Comparison of ENCODE assay signal across 38 mouse cellular contexts in the genomic region with DNA sequence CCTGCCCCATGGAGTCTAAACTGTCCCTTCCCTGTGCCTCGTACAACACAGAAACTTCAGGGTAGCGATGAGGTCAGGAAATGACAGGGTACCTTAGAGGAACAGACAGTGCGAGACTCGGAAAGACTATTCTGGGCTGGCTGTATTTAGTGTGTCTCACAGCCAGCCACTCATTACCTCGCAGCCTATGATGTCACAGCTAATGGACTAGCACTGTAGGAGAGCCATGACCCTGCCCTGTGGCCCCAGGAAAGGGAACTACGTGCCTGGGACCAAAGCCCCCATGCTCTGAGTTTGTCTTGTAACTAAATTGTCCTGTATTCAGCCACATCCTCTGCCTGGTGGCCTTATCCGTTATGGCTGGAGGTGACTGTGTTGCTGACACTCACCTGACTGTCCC. TPM values are rescaled to one million over a fixed set of nuclear protein-coding genes. Genes with fewer than 3 reads are reported as not detected.
A peak's percentile ranks its signal among the peaks of the same experiment; 100 is the strongest.
DNase-seq lines count a peak whose midpoint lies in the region; ATAC-seq and TF ChIP-seq lines count a peak whose summit lies in the region.
"Had no signal": no experiment of that assay in that cellular context is flagged by ENCODE, and none has a peak within 500 bp of the region (broad histone marks: within the 10 kb centered on the region; RNA-seq: fewer than 3 reads in every experiment).

No protein-coding gene starts in this region.

- no peak for TF ChIP-seq CTCF in intestine, postnatal 0 days (IDR thresholded peaks at IDR 0.05; ENCODE audit: low read depth)
- no peak for TF ChIP-seq CTCF in liver, postnatal 0 days (IDR thresholded peaks at IDR 0.05; ENCODE audit: low read depth)

- DNase-seq in liver, postnatal 0 days = no peak
- no peak for DNase-seq in liver, embryonic 13.5 days
- DNase-seq in left cerebral cortex, postnatal 36 days (ENCODE audit: low spot score in 2 of 2) = no peak
- no peak for DNase-seq in heart, adult 8-10 months (ENCODE audit: low spot score)
- DNase-seq: adrenal gland, postnatal 14 days; cerebellum, adult 11 months; cerebellum, adult 9-10 months; cerebellum, postnatal 36 days; gastrocnemius, postnatal 14 days; heart, postnatal 36 days; kidney, adult 18-20 months; kidney, postnatal 10 days; lung, adult 18-20 months; lung, postnatal 10 days; midbrain, embryonic 14.5 days; thymus, postnatal 14 days had no signal

- H3K9ac ChIP-seq in intestine, embryonic 15.5 days = no peak overlapping the region
- H3K9ac ChIP-seq in intestine, postnatal 0 days (ENCODE audit: low read depth, low read length) = no peak overlapping the region
- no peak overlapping the region for H3K9ac ChIP-seq in liver, embryonic 12.5 days
- no peak overlapping the region for H3K9ac ChIP-seq in liver, postnatal 0 days (replicated peaks)
- H3K9ac ChIP-seq in liver, embryonic 13.5 days = no peak overlapping the region
- H3K9ac ChIP-seq: embryonic facial prominence, embryonic 12.5 days; heart, embryonic 15.5 days; hindbrain, embryonic 12.5 days; limb, embryonic 12.5 days had no signal

- H3K4me3 ChIP-seq in intestine, embryonic 15.5 days (replicated peaks) = no peak overlapping the region
- no peak overlapping the region for H3K4me3 ChIP-seq in intestine, postnatal 0 days (ENCODE audit: low read depth, low read length)
- no peak overlapping the region for H3K4me3 ChIP-seq in liver, embryonic 12.5 days
- no peak overlapping the region for H3K4me3 ChIP-seq in liver, postnatal 0 days (ENCODE audit: low read depth, low read length)
- H3K4me3 ChIP-seq in liver, embryonic 13.5 days (replicated peaks) = no peak overlapping the region
- H3K4me3 ChIP-seq: embryonic facial prominence, embryonic 12.5 days; erythroblast, embryonic 14.5 days; heart, embryonic 10.5 days; heart, embryonic 15.5 days; hindbrain, embryonic 12.5 days; limb, embryonic 12.5 days had no signal

- no peak for TF ChIP-seq EP300 in liver, postnatal 0 days (IDR thresholded peaks at IDR 0.05; ENCODE audit: low read depth)

- ATAC-seq in intestine, embryonic 15.5 days = peak; percentile 27; the same call in 1 of the 2 replicates
- no peak for ATAC-seq in intestine, postnatal 0 days
- peak; percentile 47; the same call in 1 of the 2 replicates for ATAC-seq in liver, embryonic 12.5 days
- no peak for ATAC-seq in liver, postnatal 0 days
- peak; percentile 57 for ATAC-seq in liver, embryonic 13.5 days (ENCODE audit: low read depth)
- ATAC-seq: hindbrain, postnatal 0 days; Patski had no signal

- H3K9me3 ChIP-seq in intestine, embryonic 15.5 days = no peaks in the 10 kb centered on the region
- no peaks in the 10 kb centered on the region for H3K9me3 ChIP-seq in intestine, postnatal 0 days (ENCODE audit: control insufficient read depth)
- no peaks in the 10 kb centered on the region for H3K9me3 ChIP-seq in liver, embryonic 12.5 days (replicated peaks)
- no peaks in the 10 kb centered on the region for H3K9me3 ChIP-seq in liver, postnatal 0 days (ENCODE audit: low read length)
- H3K9me3 ChIP-seq in liver, embryonic 13.5 days (replicated peaks) = no peaks in the 10 kb centered on the region
- H3K9me3 ChIP-seq: embryonic facial prominence, embryonic 12.5 days; heart, embryonic 10.5 days; heart, embryonic 15.5 days; hindbrain, embryonic 12.5 days; limb, embryonic 12.5 days had no signal

- no peaks in the 10 kb centered on the region for H3K27me3 ChIP-seq in intestine, embryonic 15.5 days (replicated peaks)
- H3K27me3 ChIP-seq in intestine, postnatal 0 days (replicated peaks; ENCODE audit: control insufficient read depth, insufficient read depth, low read length) = no peaks in the 10 kb centered on the region
- H3K27me3 ChIP-seq in liver, embryonic 12.5 days (replicated peaks) = no peaks in the 10 kb centered on the region; the same call in 1 of the 2 replicates
- H3K27me3 ChIP-seq in liver, postnatal 0 days (ENCODE audit: insufficient read depth, low read length) = no peaks in the 10 kb centered on the region
- H3K27me3 ChIP-seq in liver, embryonic 13.5 days = no peaks in the 10 kb centered on the region
- H3K27me3 ChIP-seq: heart, embryonic 15.5 days; Patski had no signal

- H3K4me1 ChIP-seq in intestine, embryonic 15.5 days (replicated peaks) = peaks cover 16% of the 10 kb centered on the region
- H3K4me1 ChIP-seq in intestine, postnatal 0 days (replicated peaks; ENCODE audit: control insufficient read depth, insufficient read depth, low read length) = peaks cover 2% of the 10 kb centered on the region; the same call in 1 of the 2 replicates
- H3K4me1 ChIP-seq in liver, embryonic 12.5 days = peaks cover 23% of the 10 kb centered on the region
- peaks cover 12% of the 10 kb centered on the region for H3K4me1 ChIP-seq in liver, postnatal 0 days (ENCODE audit: insufficient read depth)
- peaks cover 36% of the 10 kb centered on the region for H3K4me1 ChIP-seq in liver, embryonic 13.5 days (replicated peaks)

- H3K27ac ChIP-seq in intestine, embryonic 15.5 days = no peak overlapping the region
- H3K27ac ChIP-seq in intestine, postnatal 0 days (ENCODE audit: low read depth, low read length) = no peak overlapping the region
- peak overlapping the region; percentile 57 for H3K27ac ChIP-seq in liver, embryonic 12.5 days
- no peak overlapping the region for H3K27ac ChIP-seq in liver, postnatal 0 days (ENCODE audit: low read depth)
- peak overlapping the region; percentile 79 for H3K27ac ChIP-seq in liver, embryonic 13.5 days
- H3K27ac ChIP-seq: embryonic facial prominence, embryonic 12.5 days; heart, embryonic 10.5 days; heart, embryonic 15.5 days; hindbrain, embryonic 12.5 days; hindbrain, postnatal 0 days; limb, embryonic 12.5 days had no signal

- H3K4me2 ChIP-seq in intestine, embryonic 15.5 days (replicated peaks) = no peak overlapping the region
- H3K4me2 ChIP-seq in intestine, postnatal 0 days (replicated peaks; ENCODE audit: low read depth) = no peak overlapping the region
- H3K4me2 ChIP-seq in liver, embryonic 12.5 days = 0 out of 2 replicates have a peak overlapping the region, but pooled peaks have one; percentile 10
- no peak overlapping the region for H3K4me2 ChIP-seq in liver, postnatal 0 days (ENCODE audit: low read depth, low read length)
- no peak overlapping the region for H3K4me2 ChIP-seq in liver, embryonic 13.5 days
- H3K4me2 ChIP-seq: embryonic facial prominence, embryonic 12.5 days; heart, embryonic 15.5 days; hindbrain, embryonic 12.5 days; limb, embryonic 12.5 days had no signal

- no peaks in the 10 kb centered on the region for H3K36me3 ChIP-seq in intestine, embryonic 15.5 days
- no peaks in the 10 kb centered on the region for H3K36me3 ChIP-seq in intestine, postnatal 0 days (ENCODE audit: control insufficient read depth, insufficient read depth)
- no peaks in the 10 kb centered on the region for H3K36me3 ChIP-seq in liver, embryonic 12.5 days
- H3K36me3 ChIP-seq in liver, postnatal 0 days (replicated peaks; ENCODE audit: insufficient read depth, low read length) = no peaks in the 10 kb centered on the region
- H3K36me3 ChIP-seq in liver, embryonic 13.5 days = no peaks in the 10 kb centered on the region
- H3K36me3 ChIP-seq: embryonic facial prominence, embryonic 12.5 days; heart, embryonic 10.5 days; heart, embryonic 15.5 days; hindbrain, embryonic 12.5 days; limb, embryonic 12.5 days had no signal

- intact Hi-C loops in left cerebral cortex, postnatal 36 days (cut with DNase I) = no loop called here

- whole genome bisulfite sequencing in intestine, embryonic 15.5 days = 54% methylated on average over 7 of the region's 7 CpGs
- WGBS in intestine, postnatal 0 days = 35% methylated on average over 7 of the region's 7 CpGs
- 19% methylated on average over 7 of the region's 7 CpGs for WGBS in liver, embryonic 12.5 days (ENCODE audit: insufficient replicate concordance)
- WGBS in liver, postnatal 0 days (ENCODE audit: insufficient replicate concordance) = 17% methylated on average over 7 of the region's 7 CpGs
- WGBS in liver, embryonic 13.5 days (ENCODE audit: insufficient replicate concordance) = 15% methylated on average over 7 of the region's 7 CpGs

RNA-seq across cellular contexts. Expression of a gene that starts 13.4 kb away (rescaled TPM):
- polyA plus RNA-seq in intestine, embryonic 15.5 days (2015; fragmentation: Nextera tagmentation; extraction: Ambion mirVana) = 0.06 and 0.28 TPM in 2 replicates
- 0.09 and 0.13 TPM in 2 replicates for polyA plus RNA-seq in intestine, postnatal 0 days (2015; fragmentation: Nextera tagmentation; extraction: Ambion mirVana)
- 0.50 and 0.61 TPM in 2 replicates for polyA plus RNA-seq in liver, embryonic 12.5 days (2016; fragmentation: Nextera tagmentation; extraction: Ambion mirVana)
- polyA plus RNA-seq in liver, postnatal 0 days (2015; fragmentation: Nextera tagmentation; extraction: Ambion mirVana) = 0.98 and 1.1 TPM in 2 replicates
- polyA plus RNA-seq in liver, embryonic 13.5 days (2015; fragmentation: Nextera tagmentation; extraction: Ambion mirVana) = 0.68 and 0.82 TPM in 2 replicates
- total RNA-seq in left cerebral cortex, postnatal 36 days (2021) = not detected
- under 1 TPM; 0.25 to 0.40 (median 0.32) TPM for total RNA-seq in heart, adult 8-10 months (2022)
- total RNA-seq: gastrocnemius, postnatal 14 days; granulocyte monocyte progenitor cell, adult 5-6 weeks; hindbrain, postnatal 0 days; layer of hippocampus, postnatal 10 days; left cerebral cortex, adult 18-20 months; left cerebral cortex, postnatal 14 days; MEL had no signal
- polyA plus RNA-seq: erythroblast, embryonic 14.5 days; forebrain, embryonic 11.5 days; heart, embryonic 15.5 days; hindbrain, embryonic 12.5 days; limb, embryonic 12.5 days; midbrain, embryonic 14.5 days; neural tube, embryonic 14.5 days had no signal

RNA-seq across cellular contexts. Expression of a gene that starts 15.8 kb away (rescaled TPM):
- 3.6 and 3.7 TPM in 2 replicates for polyA plus RNA-seq in intestine, embryonic 15.5 days (2015; fragmentation: Nextera tagmentation; extraction: Ambion mirVana)
- polyA plus RNA-seq in intestine, postnatal 0 days (2015; fragmentation: Nextera tagmentation; extraction: Ambion mirVana) = 3.7 and 3.9 TPM in 2 replicates
- polyA plus RNA-seq in liver, embryonic 12.5 days (2016; fragmentation: Nextera tagmentation; extraction: Ambion mirVana) = 4.7 and 6.1 TPM in 2 replicates
- 2.5 and 3.1 TPM in 2 replicates for polyA plus RNA-seq in liver, postnatal 0 days (2015; fragmentation: Nextera tagmentation; extraction: Ambion mirVana)
- polyA plus RNA-seq in liver, embryonic 13.5 days (2015; fragmentation: Nextera tagmentation; extraction: Ambion mirVana) = 3.3 and 3.6 TPM in 2 replicates
- 1 to 10 TPM; 1.1 to 1.9 TPM for total RNA-seq in left cerebral cortex, postnatal 36 days (2021)
- 1 to 10 TPM in 1 of 4 experiments, under 1 TPM in 3; 0.34 to 1.0 (median 0.63) TPM for total RNA-seq in heart, adult 8-10 months (2022)

RNA-seq across cellular contexts. Expression of a gene that starts 27.2 kb away (rescaled TPM):
- not detected in 2 replicates for polyA plus RNA-seq in intestine, embryonic 15.5 days (2015; fragmentation: Nextera tagmentation; extraction: Ambion mirVana)
- not detected in 2 replicates for polyA plus RNA-seq in intestine, postnatal 0 days (2015; fragmentation: Nextera tagmentation; extraction: Ambion mirVana)
- 0.23 TPM in 1 of 2 replicates, not detected in the other for polyA plus RNA-seq in liver, embryonic 12.5 days (2016; fragmentation: Nextera tagmentation; extraction: Ambion mirVana)
- polyA plus RNA-seq in liver, postnatal 0 days (2015; fragmentation: Nextera tagmentation; extraction: Ambion mirVana) = not detected in 2 replicates
- not detected in 2 replicates for polyA plus RNA-seq in liver, embryonic 13.5 days (2015; fragmentation: Nextera tagmentation; extraction: Ambion mirVana)
- total RNA-seq in left cerebral cortex, postnatal 36 days (2021) = under 1 TPM; 0.72 to 0.75 TPM
- total RNA-seq in heart, adult 8-10 months (2022) = 1 to 10 TPM; 4.6 to 9.1 (median 7.4) TPM
- total RNA-seq: adrenal gland, postnatal 14 days; granulocyte monocyte progenitor cell, adult 5-6 weeks; hindbrain, postnatal 0 days; layer of hippocampus, postnatal 10 days; left cerebral cortex, postnatal 14 days; MEL had no signal
- polyA plus RNA-seq: embryonic facial prominence, embryonic 12.5 days; erythroblast, embryonic 14.5 days; forebrain, embryonic 11.5 days; heart, embryonic 10.5 days; heart, embryonic 15.5 days; hindbrain, embryonic 12.5 days; hindbrain, postnatal 0 days; limb, embryonic 12.5 days; midbrain, embryonic 14.5 days; neural tube, embryonic 14.5 days; Patski; stomach, embryonic 14.5 days had no signal

RNA-seq across cellular contexts. Expression of a gene that starts 37.8 kb away (rescaled TPM):
- not detected in 2 replicates for polyA plus RNA-seq in intestine, embryonic 15.5 days (2015; fragmentation: Nextera tagmentation; extraction: Ambion mirVana)
- polyA plus RNA-seq in intestine, postnatal 0 days (2015; fragmentation: Nextera tagmentation; extraction: Ambion mirVana) = not detected in 2 replicates
- polyA plus RNA-seq in liver, embryonic 12.5 days (2016; fragmentation: Nextera tagmentation; extraction: Ambion mirVana) = not detected in 2 replicates
- polyA plus RNA-seq in liver, postnatal 0 days (2015; fragmentation: Nextera tagmentation; extraction: Ambion mirVana) = not detected in 2 replicates
- polyA plus RNA-seq in liver, embryonic 13.5 days (2015; fragmentation: Nextera tagmentation; extraction: Ambion mirVana) = not detected in 2 replicates
- total RNA-seq in left cerebral cortex, postnatal 36 days (2021) = under 1 TPM; 0.72 to 0.75 TPM
- total RNA-seq in heart, adult 8-10 months (2022) = 1 to 10 TPM; 1.6 to 5.8 (median 2.9) TPM
- total RNA-seq: granulocyte monocyte progenitor cell, adult 5-6 weeks; hindbrain, postnatal 0 days; left cerebral cortex, postnatal 14 days; MEL; monocyte, adult 5-6 weeks had no signal
- polyA plus RNA-seq: embryonic facial prominence, embryonic 12.5 days; erythroblast, embryonic 14.5 days; forebrain, embryonic 11.5 days; heart, embryonic 10.5 days; heart, embryonic 15.5 days; hindbrain, embryonic 12.5 days; hindbrain, postnatal 0 days; large intestine, adult 2 months; limb, embryonic 12.5 days; midbrain, embryonic 14.5 days; neural tube, embryonic 14.5 days; Patski; small intestine, adult 2 months; stomach, embryonic 14.5 days had no signal

RNA-seq across cellular contexts. Expression of a gene that starts 48.6 kb away (rescaled TPM):
- not detected in 2 replicates for polyA plus RNA-seq in intestine, embryonic 15.5 days (2015; fragmentation: Nextera tagmentation; extraction: Ambion mirVana)
- polyA plus RNA-seq in intestine, postnatal 0 days (2015; fragmentation: Nextera tagmentation; extraction: Ambion mirVana) = not detected in 2 replicates
- not detected in 2 replicates for polyA plus RNA-seq in liver, embryonic 12.5 days (2016; fragmentation: Nextera tagmentation; extraction: Ambion mirVana)
- not detected in 2 replicates for polyA plus RNA-seq in liver, postnatal 0 days (2015; fragmentation: Nextera tagmentation; extraction: Ambion mirVana)
- polyA plus RNA-seq in liver, embryonic 13.5 days (2015; fragmentation: Nextera tagmentation; extraction: Ambion mirVana) = not detected in 2 replicates
- not detected for total RNA-seq in left cerebral cortex, postnatal 36 days (2021)
- total RNA-seq in heart, adult 8-10 months (2022) = 1 to 10 TPM in 1 of 4 experiments, not detected in 3; 1.8 TPM
- total RNA-seq: adrenal gland, postnatal 14 days; granulocyte monocyte progenitor cell, adult 5-6 weeks; heart, postnatal 36 days; hindbrain, postnatal 0 days; layer of hippocampus, postnatal 10 days; left cerebral cortex, adult 18-20 months; MEL; monocyte, adult 5-6 weeks had no signal
- polyA plus RNA-seq: embryonic facial prominence, embryonic 12.5 days; erythroblast, embryonic 14.5 days; forebrain, embryonic 11.5 days; heart, embryonic 10.5 days; heart, embryonic 15.5 days; hindbrain, embryonic 12.5 days; hindbrain, postnatal 0 days; limb, embryonic 12.5 days; midbrain, embryonic 14.5 days; neural tube, embryonic 14.5 days; Patski; small intestine, adult 2 months; stomach, embryonic 14.5 days had no signal

Comparison
In these comparisons a context has a peak if more than half of its experiments do, and no peak if none do; other contexts are left out.
1. ATAC-seq: peak in intestine, embryonic 15.5 days (single experiment), liver, embryonic 12.5 days (single experiment) and liver, embryonic 13.5 days (single experiment); none in intestine, postnatal 0 days (single experiment) and liver, postnatal 0 days (single experiment).
2. H3K27ac ChIP-seq: peak in liver, embryonic 12.5 days (single experiment) and liver, embryonic 13.5 days (single experiment); none in intestine, embryonic 15.5 days (single experiment), intestine, postnatal 0 days (single experiment) and liver, postnatal 0 days (single experiment).